Mouse (Mus musculus) cerebellum, adult 2 months (tissue): ENCODE results near the gene Ndufaf2.

Experiments used
- CTCF ChIP-seq: fragments of 200-500 bp; IDR thresholded peaks from 2 replicates; pipeline ENCODE4 v1.5.1; 2011; ENCODE audit warnings: low read depth, mild to moderate bottlenecking, control low read depth, low read length, moderate library complexity, borderline replicate concordance; ENCODE audit not compliant: insufficient read depth
- POLR2A ChIP-seq: fragments of 200-500 bp; IDR thresholded peaks from 2 replicates; pipeline ENCODE4 v1.6.1; 2011; ENCODE audit warnings: low read length, control low read depth, borderline replicate concordance; ENCODE audit not compliant: insufficient read depth

GRCm38 (mm10) chr13:107955327-107956110 is 202.9 kb downstream of the Ndufaf2 start:
- TF ChIP-seq CTCF, result no peak
- no peak for TF ChIP-seq POLR2A
